Mouse (Mus musculus): ENCODE results near the gene Olfr541. TPM values are rescaled to one million over a fixed set of nuclear protein-coding genes. Genes with fewer than 3 reads are reported as not detected.
A peak's percentile ranks its signal among the peaks of the same experiment; 100 is the strongest.
"Not testable (repeated sequence)": the region's sequence is repeated elsewhere in the genome, so short reads cannot be mapped to it uniquely, and the experiment has no call there.

Gene Olfr541
- not detected in 2 replicates for polyA plus RNA-seq (2016; fragmentation: Nextera tagmentation; extraction: Ambion mirVana)

DNA sequence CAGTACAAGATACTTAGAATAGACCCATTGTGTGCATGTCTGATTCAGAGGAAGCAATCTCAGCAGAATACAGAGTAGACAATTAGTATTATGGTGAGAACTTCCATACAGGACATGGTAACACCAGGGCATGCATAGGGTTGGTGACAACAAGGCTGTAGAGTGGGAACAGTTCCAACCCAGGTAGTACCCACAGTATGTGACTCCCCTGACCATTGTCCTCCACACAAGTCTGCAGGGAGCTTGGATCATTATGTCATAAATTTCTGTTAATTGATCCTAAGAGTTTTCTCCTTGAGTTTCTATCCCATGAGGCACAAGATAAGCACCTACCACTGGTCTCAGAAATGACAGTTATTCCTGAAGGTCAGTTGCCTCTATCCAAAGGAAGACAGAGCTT is at the start of gene Olfr541:
TSS of gene Olfr541 (plus strand) at position 301 of the 400 bp plus-strand sequence.
- Histone ChIP-seq H3K9me3 (no peaks in the 10 kb centered on the region), H3K4me3 (no peak within 1 kb of the TSS), H3K27ac (no peak within 1 kb of the TSS), H3K4me1 (no peaks in the 10 kb centered on the region), H3K27me3 (ENCODE audit: poor library complexity, severe bottlenecking) (no peaks in the 10 kb centered on the region), H3K36me3 (replicated peaks) (no peaks in the 10 kb centered on the region)
- DNase-seq (ENCODE audit: extremely low spot score, low spot score): no peak

DNA sequence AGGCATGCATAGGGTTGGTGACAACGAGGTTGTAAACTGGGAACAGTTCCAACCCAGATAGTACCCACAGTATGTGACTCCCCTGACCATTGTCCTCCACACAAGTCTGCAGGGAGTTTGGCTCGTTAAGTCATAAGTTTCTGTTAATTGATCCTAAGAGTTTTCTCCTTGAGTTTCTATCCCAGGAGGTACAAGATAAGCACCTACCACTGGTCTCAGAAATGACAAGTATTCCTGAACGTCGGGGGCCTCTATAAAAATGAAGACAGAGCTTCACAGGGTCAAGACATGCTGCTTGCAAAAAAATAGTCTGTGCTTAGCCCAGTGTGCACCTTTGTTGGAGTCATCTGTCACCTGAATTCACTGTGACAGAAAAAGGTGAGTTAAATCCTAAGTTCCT is 37.4 kb upstream of the Olfr541 start, which contains the start of gene Olfr539:
TSS of gene Olfr539 (plus strand) at position 301 of the 400 bp plus-strand sequence.
- no peaks in the 10 kb centered on the region for H3K4me1 ChIP-seq
- H3K27ac ChIP-seq: no peak within 1 kb of the TSS
- H3K4me3 ChIP-seq: no peak within 1 kb of the TSS
- no peaks in the 10 kb centered on the region for H3K27me3 ChIP-seq (ENCODE audit: poor library complexity, severe bottlenecking)
- no peaks in the 10 kb centered on the region for H3K9me3 ChIP-seq
- DNase-seq (ENCODE audit: extremely low spot score, low spot score): no peak
- H3K36me3 ChIP-seq (replicated peaks): no peaks in the 10 kb centered on the region
- 75% methylated on average over 4 of the region's 4 CpGs for WGBS

DNA sequence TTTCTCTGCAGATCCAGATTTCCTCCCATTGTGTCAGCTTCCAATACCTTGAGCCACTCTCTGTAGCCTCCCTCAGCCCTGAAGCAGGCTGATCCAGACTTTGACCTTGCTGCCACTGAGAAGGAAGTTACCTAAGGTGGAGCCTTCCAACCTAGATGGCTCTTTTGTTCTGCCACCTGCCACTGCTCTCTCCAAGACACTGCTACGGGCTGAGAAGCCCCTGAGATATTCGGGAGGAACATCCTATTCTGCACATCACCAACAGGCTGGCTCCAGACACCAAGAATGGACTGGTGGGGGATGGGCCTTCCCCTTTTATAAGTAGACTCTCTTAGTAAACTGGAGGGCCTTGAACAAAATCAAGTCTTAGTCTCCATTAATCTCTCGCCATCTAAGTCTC is 26.4 kb upstream of the Olfr541 start:
- H3K27ac ChIP-seq; DNase-seq (ENCODE audit: extremely low spot score, low spot score); H3K27me3 ChIP-seq (ENCODE audit: poor library complexity, severe bottlenecking); H3K4me3 ChIP-seq; H3K4me1 ChIP-seq; H3K9me3 ChIP-seq; H3K36me3 ChIP-seq (replicated peaks): not testable (repeated sequence)
- WGBS: 92% methylated on average over 3 of the region's 3 CpGs

DNA sequence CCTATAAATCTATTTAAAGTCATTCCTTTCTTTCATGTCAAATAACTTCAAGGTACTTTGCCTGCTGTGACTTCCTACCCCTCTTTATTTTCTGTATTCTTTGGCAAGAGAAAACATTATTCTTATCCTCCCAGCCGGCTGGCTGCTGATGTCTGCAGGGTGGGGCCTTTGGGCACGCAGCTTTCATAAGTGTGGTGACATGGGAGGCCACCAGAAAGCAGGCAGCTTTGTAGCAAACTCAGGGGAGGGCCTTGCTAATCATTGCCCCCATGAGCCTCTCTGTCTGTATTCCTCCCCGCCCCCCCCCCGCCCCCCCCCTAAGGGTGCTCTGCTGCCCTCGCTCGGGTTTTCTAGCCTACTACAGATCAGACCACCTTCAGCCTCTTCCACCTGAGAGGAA is 21.2 kb upstream of the Olfr541 start:
- DNase-seq (ENCODE audit: extremely low spot score, low spot score): no peak

DNA sequence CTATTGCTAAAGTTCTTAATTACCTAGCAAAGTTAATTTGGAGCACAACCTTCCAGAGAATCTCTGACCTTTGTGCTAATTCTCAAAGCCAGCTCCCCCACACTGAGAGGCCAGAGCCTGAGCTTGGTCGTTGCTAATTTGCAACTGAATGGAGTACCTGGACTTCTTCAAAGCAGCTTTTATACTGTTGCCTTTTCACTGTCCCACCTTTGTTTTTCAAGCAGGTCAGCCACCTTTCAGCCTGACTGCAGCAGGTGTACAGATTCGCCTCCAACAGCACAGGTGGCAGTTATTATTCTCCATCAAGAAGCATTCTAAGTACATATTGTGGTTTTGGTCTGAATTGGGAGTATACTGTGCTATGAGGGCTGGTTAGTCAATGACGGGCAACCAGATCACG is 17.5 kb upstream of the Olfr541 start:
- 65% methylated on average over 4 of the region's 4 CpGs for WGBS
- not testable (repeated sequence) for H3K36me3 ChIP-seq (replicated peaks); H3K4me1 ChIP-seq; H3K9me3 ChIP-seq; H3K4me3 ChIP-seq; H3K27ac ChIP-seq; H3K27me3 ChIP-seq (ENCODE audit: poor library complexity, severe bottlenecking); DNase-seq (ENCODE audit: extremely low spot score, low spot score)

More for the DNA sequence above, 21.2 kb upstream of the Olfr541 start:
- WGBS: 5% methylated on average over 6 of the region's 6 CpGs
- H3K27me3 ChIP-seq (ENCODE audit: poor library complexity, severe bottlenecking): no peaks in the 10 kb centered on the region
- H3K27ac ChIP-seq: no peak overlapping the region
- H3K4me3 ChIP-seq: peak overlapping the region; percentile 14; the same call in 1 of the 2 replicates
- H3K9me3 ChIP-seq: peaks cover 6% of the 10 kb centered on the region
- peaks cover 6% of the 10 kb centered on the region for H3K4me1 ChIP-seq
- H3K36me3 ChIP-seq (replicated peaks): no peaks in the 10 kb centered on the region

DNA sequence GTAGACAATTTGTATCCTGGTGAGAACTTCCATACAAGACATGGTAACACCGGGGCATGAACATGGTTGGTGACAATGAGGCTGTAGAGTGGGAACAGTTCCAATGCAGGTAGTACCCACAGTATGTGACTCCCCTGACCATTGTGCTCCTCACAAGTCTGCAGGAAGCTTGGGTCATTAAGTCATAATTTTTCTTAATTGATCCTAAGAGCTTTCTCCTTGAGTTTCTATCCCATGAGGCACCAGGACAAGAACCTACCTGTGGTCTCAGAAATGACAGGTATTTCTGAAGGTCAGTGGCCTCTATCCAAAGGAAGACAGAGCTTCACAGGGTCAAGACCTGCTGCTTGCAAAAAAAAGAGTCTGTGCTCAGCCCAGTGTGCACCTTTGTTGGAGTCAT is 15.4 kb upstream of the Olfr541 start, which contains the start of gene Olfr45:
TSS of gene Olfr45 (plus strand) at position 301 of the 400 bp plus-strand sequence.
- peaks cover 6% of the 10 kb centered on the region for H3K9me3 ChIP-seq
- no peaks in the 10 kb centered on the region for H3K27me3 ChIP-seq (ENCODE audit: poor library complexity, severe bottlenecking)
- DNase-seq (ENCODE audit: extremely low spot score, low spot score): no peak
- H3K36me3 ChIP-seq (replicated peaks): no peaks in the 10 kb centered on the region
- no peak within 1 kb of the TSS for H3K4me3 ChIP-seq
- 90% methylated on average over 1 of the region's 1 CpGs for WGBS
- H3K4me1 ChIP-seq: no peaks in the 10 kb centered on the region
- H3K27ac ChIP-seq: no peak within 1 kb of the TSS

DNA sequence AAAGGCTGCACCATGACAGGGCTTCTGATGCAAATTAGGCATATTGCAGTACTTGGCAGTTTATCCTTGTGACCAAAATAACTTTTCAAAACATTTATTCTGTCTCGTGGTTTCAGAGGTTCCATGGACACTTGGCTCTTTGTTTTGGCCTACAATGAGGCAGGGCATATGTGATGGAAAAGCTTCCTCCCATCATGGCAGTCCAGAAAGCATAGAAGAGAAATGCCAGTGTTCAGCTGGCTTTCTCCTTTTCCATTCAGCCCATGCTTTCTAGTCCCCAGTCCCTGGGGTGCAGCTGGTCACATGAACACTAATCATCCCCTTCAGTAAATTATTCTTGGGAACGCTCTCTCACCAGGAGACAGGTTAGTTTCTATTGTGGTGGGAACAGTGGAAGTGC is 9.3 kb downstream of the Olfr541 start:
- Histone ChIP-seq H3K4me1 (peaks cover 5% of the 10 kb centered on the region; the same call in 1 of the 2 replicates), H3K9me3 (no peaks in the 10 kb centered on the region), H3K36me3 (replicated peaks) (no peaks in the 10 kb centered on the region), H3K4me3 (no peak overlapping the region), H3K27me3 (ENCODE audit: poor library complexity, severe bottlenecking) (no peaks in the 10 kb centered on the region), H3K27ac (no peak overlapping the region)
- WGBS: 51% methylated on average over 2 of the region's 2 CpGs
- no peak for DNase-seq (ENCODE audit: extremely low spot score, low spot score)

DNA sequence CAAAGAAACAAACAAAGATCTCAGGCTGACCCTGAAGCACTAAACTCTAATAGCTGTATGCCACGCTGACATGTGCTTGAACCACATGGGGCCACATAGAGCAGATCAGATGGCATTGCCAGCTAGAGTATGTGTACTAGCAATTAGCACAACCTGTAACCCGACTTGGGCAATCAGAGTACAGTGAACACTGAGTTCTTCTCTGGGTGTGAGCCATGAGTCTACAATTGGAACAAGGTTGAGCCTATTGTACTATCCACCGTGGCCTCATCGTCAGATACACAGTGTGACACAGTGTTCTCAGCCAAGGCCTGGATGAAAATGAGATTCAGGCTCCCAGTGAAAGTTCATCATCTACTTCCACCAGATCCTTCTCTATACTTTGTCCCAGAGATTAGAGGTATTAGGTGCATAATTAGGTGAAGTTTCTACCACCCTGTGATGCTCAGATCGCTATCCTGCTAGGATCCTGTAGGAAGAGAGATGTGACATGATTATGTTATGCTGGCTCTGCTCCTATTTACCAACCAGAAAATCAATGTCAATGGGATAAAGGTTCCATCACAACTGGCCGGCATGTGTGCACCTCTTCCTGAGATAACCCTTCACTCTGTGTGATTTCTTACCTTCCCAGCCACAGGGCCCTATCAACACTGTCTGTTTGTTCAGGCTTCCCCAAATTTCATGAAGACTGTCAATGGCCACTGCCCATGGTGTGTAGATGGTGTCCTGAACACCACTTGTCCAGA is 10.6 kb downstream of the Olfr541 start:
- H3K4me1 ChIP-seq: peaks cover 5% of the 10 kb centered on the region; the same call in 1 of the 2 replicates
- no peaks in the 10 kb centered on the region for H3K27me3 ChIP-seq (ENCODE audit: poor library complexity, severe bottlenecking)
- 84% methylated on average over 6 of the region's 6 CpGs for WGBS
- H3K36me3 ChIP-seq (replicated peaks): no peaks in the 10 kb centered on the region
- H3K4me3 ChIP-seq: no peak overlapping the region
- H3K9me3 ChIP-seq: no peaks in the 10 kb centered on the region
- no peak for DNase-seq (ENCODE audit: extremely low spot score, low spot score)
- H3K27ac ChIP-seq: no peak overlapping the region

DNA sequence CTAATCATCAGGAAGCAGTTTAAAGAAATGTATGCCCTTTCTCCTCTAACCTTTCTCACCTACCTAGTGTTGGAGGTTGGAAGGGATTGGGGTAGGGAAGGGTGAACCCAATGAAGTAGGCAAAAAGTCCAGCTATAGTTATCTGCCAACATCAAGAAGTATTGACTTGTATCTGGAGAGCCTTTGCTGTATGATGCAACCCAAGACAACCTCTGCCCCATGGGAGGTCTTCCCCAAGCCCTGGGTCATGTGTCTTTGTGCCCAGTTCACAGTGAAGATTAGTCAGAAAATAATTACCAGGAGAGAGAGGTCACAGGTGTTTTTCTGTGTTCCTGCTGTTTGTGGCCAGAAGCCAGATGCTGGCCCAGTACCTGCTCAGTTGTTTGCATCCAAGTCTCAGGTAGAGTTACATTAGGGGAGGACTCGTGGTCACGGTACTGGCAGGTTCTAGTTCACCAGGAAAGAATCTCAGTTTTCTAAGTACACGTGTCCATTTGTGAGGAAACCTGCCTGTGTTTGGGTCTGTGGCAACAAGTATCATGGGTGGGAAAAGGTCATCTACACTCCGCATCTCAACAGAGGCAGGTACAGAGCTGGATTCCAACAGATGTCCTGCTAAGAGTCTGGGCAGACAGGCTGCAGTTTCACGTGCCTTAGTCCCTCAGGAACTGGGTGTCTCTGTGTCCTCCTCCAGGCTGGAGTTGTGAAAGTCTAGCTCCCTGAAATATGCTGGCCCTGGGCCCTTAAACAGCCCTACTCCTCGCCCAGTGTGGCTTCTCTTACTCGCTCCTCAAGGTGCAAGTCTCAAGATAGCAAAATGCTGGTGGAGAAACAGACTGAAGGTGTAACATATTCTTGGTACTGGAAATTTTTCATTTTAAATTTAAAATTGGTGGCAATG is 20.3 kb downstream of the Olfr541 start:
- 85% methylated on average over 7 of the region's 7 CpGs for WGBS
- H3K27me3 ChIP-seq (ENCODE audit: poor library complexity, severe bottlenecking): no peaks in the 10 kb centered on the region
- DNase-seq (ENCODE audit: extremely low spot score, low spot score): no peak
- no peaks in the 10 kb centered on the region for H3K36me3 ChIP-seq (replicated peaks)
- H3K9me3 ChIP-seq: no peaks in the 10 kb centered on the region
- no peak overlapping the region for H3K4me3 ChIP-seq
- H3K27ac ChIP-seq: no peak overlapping the region
- H3K4me1 ChIP-seq: no peaks in the 10 kb centered on the region

DNA sequence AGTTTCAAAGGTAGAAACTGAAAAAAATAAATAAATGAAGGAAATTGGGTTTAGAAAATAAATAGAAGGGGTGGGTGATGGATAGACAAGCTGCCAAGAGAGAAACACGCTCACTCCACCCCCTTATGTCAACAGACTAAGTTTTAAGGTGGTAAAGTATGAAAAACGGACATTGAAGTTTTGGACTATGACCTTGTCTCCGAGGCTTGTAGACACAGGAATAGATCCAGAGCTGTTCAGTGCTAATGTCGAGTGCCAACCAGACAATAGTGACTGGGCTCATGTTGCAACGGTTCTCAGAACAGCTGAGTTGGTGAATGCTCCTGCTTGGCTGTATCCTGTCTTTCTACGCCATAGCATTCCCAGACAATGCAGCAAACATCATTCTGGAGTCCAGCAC is 24.0 kb downstream of the Olfr541 start:
- no peak for DNase-seq (ENCODE audit: extremely low spot score, low spot score)
- Histone ChIP-seq H3K36me3 (replicated peaks) (no peaks in the 10 kb centered on the region), H3K4me3 (no peak overlapping the region), H3K9me3 (no peaks in the 10 kb centered on the region), H3K4me1 (no peaks in the 10 kb centered on the region), H3K27me3 (ENCODE audit: poor library complexity, severe bottlenecking) (no peaks in the 10 kb centered on the region), H3K27ac (no peak overlapping the region)
- WGBS: 87% methylated on average over 6 of the region's 6 CpGs

DNA sequence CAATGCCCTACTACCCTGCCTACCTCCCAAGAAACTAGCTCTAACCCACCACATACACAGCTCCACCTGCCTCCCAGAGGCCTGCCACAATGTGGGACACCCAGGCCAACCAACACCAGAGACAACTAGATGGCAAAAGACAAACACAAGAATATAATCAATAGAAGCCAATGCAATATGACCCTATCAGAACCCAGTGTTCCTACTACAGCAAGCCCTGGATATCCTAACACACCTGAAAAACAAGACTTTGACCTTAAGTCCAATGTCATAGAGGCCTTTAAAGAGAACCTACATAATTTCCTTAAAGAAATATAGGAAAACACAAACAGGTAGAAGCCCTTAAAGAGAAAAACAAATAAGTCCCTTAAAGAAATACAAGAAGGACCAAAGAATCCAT is 28.5 kb downstream of the Olfr541 start:
- H3K9me3 ChIP-seq: peaks cover 8% of the 10 kb centered on the region; the same call in 1 of the 2 replicates
- H3K27ac ChIP-seq: no peak overlapping the region
- no peak overlapping the region for H3K4me3 ChIP-seq
- DNase-seq (ENCODE audit: extremely low spot score, low spot score): no peak
- no peaks in the 10 kb centered on the region for H3K27me3 ChIP-seq (ENCODE audit: poor library complexity, severe bottlenecking)
- no peaks in the 10 kb centered on the region for H3K4me1 ChIP-seq
- no peaks in the 10 kb centered on the region for H3K36me3 ChIP-seq (replicated peaks)

DNA sequence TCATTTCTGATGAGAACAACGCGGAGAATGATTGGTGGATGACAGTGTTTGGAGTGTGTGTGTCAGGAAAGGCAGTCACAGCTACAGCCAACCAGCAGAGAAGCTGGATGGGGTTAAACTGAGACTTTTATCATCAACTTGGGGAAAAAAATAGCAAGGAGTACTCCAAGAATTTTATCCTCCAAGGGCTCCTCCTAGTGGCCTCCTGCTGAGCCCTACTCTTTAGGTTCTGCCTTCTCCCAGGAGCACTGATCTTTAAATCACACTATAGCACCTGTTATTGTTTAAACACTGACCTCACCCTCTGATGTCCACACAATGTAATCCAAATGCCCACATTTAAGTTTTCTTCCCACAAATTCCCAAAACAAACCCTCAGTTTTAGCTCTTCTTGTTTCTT is 36.1 kb downstream of the Olfr541 start:
- no peak for DNase-seq (ENCODE audit: extremely low spot score, low spot score)
- no peaks in the 10 kb centered on the region for H3K27me3 ChIP-seq (ENCODE audit: poor library complexity, severe bottlenecking)
- no peaks in the 10 kb centered on the region for H3K4me1 ChIP-seq
- H3K27ac ChIP-seq: no peak overlapping the region
- no peak overlapping the region for H3K4me3 ChIP-seq
- H3K9me3 ChIP-seq: no peaks in the 10 kb centered on the region
- H3K36me3 ChIP-seq (replicated peaks): no peaks in the 10 kb centered on the region
- WGBS: 61% methylated on average over 2 of the region's 2 CpGs

DNA sequence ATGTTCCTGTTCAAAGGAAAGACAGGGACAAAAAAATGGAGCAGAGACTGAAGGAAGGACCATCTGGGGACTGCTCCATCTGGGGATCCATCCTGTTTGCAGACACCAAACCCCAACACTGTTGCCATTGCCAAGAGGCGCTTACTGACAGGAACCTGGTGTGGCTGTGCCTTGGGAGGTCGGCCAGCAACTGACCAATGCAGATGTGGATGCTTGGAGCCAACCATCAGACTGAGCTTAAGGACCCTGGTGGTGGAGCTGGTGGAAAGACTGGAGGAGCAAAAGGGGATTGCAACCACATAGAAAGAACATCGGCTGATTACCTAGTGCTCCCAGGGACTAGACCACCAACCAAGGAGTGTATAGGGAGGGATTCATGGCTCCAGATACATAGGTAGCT is 50.3 kb downstream of the Olfr541 start:
- Histone ChIP-seq H3K36me3 (replicated peaks) (no peaks in the 10 kb centered on the region), H3K4me3 (no peak overlapping the region), H3K9me3 (no peaks in the 10 kb centered on the region), H3K4me1 (no peaks in the 10 kb centered on the region), H3K27me3 (ENCODE audit: poor library complexity, severe bottlenecking) (no peaks in the 10 kb centered on the region), H3K27ac (no peak overlapping the region)
- WGBS: 87% methylated on average over 3 of the region's 3 CpGs
- DNase-seq (ENCODE audit: extremely low spot score, low spot score): no peak
